Mouse (Mus musculus) CD8-positive naive resting alpha-beta T cell, adult 2 months (primary cell): ENCODE data around the gene Sorcs2.
A peak's percentile ranks its signal among the peaks of the same experiment; 100 is the strongest.
"Not testable (repeated sequence)": the region's sequence is repeated elsewhere in the genome, so short reads cannot be mapped to it uniquely, and the experiment has no call there.

Experiments
- DNase-seq, 2 experiments: peaks; one replicate each; pipeline ENCODE4 v3.0.0; 2022; ENCODE audit warnings: low read depth in 2 of 2, low spot score in 2 of 2

The Sorcs2 gene

DNA sequence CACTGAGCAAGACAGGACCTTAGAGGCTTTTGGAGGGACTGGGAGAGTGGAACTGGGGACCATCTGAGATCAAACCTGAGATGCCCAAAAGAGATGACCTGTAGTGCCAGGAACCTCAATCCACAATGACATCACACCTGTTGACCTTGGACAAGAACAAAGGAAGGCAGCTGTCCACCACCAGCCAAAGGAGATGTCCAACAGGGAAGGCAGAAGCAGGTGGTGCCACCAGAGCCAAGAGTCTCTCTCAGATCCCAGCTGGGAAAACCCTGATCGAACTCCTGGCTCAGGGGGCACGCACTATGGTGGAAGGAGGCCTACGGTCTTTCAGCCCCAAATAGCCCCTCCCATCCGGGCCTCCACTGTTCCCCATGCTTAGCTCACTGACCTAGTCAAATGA, 6.2 kb downstream of the Sorcs2 start:
- no peak for DNase-seq

DNA sequence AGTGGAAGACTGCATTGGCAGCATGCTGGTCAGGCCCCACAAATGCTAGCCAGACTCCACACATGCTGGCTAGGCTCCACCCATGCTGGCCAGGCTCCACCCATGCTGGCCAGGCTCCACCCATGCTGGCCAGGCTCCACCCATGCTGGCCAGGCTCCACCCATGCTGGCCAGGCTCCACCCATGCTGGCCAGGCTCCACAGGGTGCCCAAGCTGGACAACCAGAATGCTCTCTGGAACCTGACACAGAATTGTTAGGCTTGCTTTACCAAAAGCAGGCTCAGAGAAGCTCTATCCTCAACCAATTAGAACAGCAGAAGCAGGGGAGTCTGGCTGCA, 7.4 kb downstream of the Sorcs2 start:
- not testable (repeated sequence) for DNase-seq

DNA sequence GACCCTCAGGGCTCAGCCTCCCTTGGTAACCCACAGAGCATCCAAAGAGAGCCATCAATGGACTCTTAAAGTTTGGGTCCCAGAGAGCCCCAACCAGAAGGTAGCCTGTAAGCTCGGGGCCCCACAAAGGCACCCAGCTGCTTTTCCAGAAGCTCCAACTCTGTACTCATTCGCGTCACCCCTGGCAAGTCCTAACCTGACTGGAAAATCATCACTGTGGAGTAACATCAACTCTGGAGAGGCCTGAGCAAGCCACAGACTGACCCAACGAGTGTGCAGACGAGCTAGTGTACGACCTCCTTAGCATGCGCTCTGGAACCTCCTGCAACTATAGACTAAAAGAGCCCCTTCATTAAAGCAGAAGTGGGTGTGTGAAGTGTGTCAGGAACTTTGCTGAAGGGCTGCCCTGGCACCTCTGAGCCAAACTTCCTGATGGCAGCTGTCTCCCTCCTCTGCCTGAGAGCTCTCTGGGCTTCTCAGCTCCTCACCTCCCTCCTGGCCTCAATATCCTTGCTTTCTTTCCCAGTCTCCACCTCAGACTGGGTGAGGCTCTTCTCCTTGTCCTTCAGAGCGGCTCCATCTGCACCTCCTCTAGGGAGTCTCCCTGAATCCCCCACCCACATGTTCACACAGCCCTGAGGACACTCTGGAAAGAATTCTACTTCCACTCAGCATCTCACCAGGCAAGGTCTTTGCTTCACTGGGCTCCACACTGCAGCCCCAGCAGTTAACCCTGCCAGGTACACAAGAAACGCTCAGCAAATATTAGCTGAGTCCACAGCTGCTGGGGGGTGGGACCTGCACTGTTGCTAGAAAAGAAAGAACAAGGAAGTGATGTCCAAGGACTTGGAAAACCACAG, 8.0 kb downstream of the Sorcs2 start:
- DNase-seq: no peak

DNA sequence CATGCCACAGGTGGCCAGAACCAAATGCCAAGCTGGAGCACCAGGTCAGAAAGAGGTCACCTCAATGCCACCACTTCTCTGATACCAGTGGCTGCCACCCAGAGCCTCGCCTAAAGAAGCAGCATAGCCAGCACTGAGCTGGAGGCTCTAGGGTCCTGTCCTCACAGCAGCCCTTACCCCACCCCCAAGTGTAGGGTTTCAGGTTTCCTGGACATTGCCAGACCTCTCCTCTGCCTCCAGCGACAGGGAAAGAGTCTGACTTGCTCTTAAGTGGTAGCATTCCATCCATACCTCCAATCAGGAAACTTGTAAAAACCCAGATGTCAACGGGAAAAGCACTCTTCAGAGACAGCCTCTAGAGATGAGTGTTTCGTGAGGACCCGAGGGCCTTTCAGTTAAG, 12.9 kb downstream of the Sorcs2 start:
- no peak for DNase-seq

DNA sequence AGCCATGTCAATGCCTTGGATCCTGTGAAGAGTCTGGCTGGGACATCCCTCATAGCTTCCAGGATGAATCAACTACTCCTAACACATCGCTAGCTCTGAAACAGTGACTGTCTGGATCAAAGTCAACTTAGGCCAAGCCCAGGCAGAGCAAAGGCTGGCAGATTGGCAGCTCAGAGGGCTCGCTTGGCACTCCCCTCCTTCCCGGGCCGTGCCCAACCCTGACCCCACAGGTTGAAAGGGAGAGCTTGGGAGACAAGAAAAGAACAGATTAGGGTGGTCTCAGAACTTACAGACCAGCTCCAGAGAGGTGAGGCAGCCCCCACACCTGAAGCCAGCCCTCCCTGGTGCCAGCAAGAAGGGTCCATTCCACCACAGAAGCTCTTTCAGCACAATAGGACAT, 14.5 kb downstream of the Sorcs2 start:
- DNase-seq: no peak

DNA sequence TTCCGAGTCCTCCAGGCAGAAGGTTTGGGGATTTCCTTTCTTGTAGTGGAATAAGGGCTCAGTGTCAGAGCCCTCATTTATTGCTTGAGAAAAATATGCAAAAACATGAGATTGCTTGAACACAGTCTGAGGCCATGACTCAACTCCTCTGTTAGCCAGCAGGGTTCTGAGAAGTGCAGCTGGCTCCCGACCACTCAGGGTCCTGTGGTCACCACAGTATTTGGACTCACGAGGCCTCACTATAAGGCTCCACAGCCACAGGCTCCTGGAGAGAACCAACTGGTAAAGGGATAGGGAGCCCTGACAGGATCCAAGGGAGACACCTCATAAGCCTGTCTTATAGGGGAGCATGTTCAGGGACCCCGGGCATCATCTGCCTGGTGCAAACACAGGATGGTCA, 15.2 kb downstream of the Sorcs2 start:
- DNase-seq: no peak

DNA sequence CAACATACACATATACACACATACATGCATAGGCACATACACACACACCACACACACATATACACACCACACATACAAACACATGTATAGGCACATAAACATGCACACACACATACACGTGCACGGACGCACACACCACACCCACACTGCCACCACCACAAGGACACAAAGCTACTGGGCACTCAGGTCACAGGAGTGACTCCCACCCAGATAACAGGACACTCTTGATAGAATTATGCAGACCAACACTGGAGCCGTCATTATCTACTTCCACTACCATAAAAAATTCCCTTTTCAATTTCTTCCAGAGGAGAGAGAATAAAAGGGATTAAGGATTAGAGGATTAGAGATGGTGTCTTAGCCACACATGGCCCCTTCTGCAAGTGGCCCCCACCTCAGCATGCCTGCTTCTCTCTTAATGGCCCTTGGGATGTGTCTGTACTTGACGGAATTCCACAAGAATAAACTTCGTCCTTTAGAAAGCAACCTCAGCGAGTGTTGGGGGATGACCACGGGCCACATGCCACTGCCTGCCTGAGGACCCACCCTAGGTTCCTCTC, 15.7 kb downstream of the Sorcs2 start:
- DNase-seq: no peak

DNA sequence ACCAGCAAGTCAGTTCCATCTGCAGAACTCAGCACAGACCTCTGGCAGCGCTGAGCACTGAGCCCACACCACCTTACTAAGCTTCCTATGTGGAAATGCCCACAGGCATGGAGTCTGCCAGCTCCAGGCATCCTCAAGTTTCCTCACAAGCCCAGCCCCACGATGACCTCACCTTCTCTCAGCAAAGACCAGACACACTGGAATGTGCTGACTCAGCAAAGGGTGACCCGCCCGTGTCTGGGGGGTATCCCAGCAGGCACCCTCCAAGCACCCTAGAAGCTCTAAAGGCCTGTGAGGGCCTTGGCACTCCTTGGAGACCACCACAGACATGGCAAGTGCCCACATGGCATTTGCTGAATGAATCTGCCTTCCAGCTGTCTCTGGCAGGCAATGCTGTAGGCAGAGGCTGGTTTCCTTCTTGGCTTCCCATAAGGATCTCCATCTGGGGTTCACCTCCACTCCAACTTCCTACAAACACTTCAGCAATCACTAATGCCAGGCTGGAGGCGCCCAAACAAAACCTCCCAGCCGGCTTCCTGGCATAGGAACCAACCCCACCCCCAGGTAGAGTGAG, 17.9 kb downstream of the Sorcs2 start:
- no peak for DNase-seq

DNA sequence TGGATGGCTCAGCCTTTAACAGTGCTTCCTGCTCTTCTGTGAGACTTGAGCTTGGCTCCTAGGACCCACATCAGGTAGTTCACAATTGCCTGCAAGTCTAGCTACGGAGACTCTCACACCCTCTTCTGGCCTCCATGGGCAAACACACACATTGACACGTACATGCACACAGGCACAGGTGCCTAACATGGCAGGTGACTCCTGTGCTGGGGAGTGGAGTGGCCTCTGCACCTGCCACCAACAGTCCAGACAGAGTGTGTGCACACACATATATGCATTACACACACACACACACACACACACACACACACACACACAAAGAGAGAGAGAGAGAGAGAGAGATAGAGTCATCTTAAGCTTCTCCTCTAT, 19.6 kb downstream of the Sorcs2 start:
- no peak for DNase-seq

DNA sequence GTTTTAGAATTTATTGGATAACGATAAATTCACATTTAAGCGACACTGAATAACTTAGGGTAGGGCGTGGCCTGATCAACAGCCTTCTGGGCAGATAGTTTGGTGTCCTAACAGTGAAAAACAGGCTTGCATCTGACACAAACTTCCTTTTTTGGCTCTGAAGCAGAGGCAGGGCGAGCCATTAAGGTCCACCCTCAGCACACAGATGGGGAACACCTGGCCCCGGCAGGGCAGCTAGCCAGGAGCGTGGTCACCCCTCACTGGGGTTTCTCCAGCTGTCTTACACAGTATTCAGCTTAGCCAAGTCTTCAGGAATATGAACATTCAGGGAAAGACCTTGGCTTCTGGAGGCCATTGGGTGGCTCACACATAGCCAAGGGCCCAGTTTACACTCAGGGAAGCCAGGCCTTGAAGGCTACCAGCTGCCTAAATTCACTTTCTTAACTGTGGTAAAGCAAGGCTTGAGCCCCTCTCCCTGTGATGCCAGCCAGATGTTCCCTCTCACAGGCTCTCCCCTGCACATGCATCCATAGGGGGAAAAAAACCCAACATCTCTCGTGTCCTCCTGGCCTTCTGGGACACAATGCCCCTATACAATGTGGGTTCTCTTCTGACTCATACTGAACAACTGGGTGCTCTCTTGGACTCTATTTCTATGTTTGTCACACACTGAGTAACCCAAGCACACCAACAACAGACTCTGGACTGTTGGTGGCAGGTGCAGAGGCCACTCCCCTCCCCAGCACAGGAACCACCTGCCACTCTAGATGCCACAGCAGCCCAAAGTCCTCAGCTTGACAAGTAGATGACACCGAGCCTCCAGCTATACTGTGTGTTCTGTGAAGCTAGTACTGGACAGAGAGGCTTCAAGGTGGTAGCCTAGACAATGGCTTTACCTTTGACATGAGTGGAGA, 20.2 kb downstream of the Sorcs2 start:
- no peak for DNase-seq

DNA sequence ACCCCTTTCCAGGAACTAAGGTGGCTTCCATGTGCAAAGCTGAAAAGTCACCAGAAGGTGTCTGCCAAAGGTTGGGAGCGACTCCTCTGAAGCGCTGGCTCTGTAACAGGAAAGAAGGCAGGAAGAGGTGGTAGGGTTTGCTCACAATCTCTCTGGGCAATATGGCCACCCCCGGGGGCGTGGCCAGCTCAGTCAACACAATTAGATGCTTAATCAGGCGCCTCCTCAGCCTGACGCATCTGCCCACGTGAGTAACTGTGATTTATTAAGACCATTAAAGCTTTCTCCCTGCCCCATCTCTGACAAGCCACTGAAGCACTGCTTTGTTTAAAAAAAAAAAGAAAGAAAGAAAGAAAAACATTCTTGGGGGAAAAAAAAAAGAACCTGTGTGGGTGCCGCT, 22.1 kb downstream of the Sorcs2 start:
- no peak for DNase-seq

DNA sequence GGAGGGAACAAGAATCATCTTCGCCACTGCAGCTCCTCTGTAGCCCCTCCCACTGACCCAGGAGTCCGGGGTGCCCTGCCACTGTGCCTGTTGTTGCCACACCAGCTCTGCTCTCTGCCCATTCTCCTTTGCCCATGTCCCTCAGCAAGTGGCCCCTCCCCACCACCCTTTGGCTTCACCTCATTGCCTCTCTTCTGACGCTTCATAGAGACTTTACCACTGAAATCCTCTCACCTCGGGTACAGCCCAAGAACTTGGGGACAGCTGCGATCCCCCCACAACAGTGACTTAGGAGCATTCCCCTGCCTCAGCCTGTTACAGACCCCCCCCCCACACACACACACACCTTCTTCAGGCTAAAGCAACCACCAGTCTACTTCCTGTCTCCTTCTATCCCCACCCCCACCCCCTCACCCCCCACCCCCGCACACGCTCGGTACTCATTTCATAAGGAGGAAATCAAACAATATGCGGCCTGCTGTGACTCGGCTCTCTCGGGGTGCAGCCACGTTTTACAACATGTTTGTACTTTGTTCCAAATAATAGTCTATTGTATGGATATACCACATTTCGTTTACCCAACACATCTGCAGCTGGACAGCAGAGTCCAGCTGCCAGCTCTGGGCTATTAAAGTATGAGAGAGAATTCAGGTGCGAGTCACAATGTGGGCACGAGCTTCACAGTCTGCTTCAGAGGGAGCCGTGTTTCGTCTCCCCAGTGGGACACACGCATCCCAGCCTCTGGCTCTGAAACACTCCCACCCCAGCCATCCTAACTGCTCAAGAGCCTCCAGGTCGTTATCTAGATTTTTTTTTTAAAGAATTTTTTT, 23.5 kb downstream of the Sorcs2 start:
- DNase-seq: no peak

DNA sequence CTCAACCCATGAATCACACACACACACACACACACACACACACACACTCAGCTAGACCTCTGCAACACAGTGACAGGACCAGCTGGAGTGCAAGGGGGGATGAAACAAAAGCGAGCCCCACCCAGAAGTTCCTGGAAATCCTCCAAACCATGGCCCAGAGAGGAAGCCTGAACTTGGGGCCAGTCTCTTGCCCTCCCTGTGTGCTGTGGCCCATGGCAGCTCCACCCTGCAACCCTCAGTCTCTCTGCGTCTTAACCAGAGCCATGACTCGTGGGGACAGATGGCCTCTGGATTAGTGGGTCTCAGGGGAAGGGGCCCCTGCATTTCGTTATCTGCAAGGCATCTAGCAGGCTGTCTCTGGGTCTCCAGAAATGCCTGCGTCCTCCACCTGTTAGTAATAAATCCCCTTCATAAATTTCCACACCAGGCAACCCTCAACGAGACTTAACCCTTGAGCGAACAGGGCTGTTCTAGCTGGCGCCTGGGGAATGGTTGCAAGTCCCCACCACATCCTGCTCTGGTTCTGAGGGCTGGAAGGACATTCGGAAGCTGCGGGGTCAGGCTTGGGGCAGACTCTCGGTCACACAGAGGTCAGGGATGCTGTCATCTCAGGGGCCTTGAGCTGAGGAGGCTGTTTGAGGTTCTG, 24.6 kb downstream of the Sorcs2 start:
- DNase-seq: peak in 1 of 2 experiments; percentile 24

DNA sequence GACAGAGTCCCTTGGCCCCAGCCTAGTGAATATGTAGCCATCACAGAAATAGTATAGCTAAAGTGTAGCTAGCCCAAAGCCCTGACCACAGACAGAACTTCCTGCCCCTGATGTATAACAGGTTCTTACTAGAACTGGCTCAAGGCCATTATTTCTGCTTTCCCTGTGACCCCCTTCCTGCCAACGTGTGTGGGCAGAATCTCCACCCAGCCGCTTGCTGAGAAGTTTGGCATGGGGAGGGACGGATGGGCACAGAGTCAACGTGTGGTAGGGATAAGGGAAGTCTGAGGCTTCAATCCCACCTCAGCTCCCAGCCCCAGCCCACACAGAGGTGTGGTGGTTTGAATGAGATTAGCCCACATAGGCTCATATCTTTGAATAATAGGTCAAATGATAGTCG, 26.2 kb downstream of the Sorcs2 start:
- DNase-seq: no peak

DNA sequence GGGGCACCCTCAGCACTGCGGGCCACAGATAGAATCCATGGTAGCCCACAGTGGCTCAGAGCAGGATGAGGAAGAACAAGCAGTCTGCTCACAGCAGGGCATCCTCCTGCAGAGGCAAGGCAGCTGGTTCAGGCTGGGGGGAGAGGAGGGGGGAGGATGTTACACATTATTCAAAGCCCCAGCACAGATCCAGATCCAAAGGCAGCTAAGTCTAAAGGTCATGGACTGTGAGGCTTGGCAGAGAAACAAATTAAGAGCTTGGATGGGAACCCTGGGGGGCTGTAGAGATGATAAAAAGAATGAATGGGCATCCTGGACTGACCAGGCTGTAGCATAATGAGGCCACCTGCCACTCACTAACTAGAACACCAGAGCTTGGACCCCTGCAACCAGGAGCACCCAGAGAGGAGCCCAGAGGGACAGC, 28.7 kb downstream of the Sorcs2 start:
- no peak for DNase-seq

DNA sequence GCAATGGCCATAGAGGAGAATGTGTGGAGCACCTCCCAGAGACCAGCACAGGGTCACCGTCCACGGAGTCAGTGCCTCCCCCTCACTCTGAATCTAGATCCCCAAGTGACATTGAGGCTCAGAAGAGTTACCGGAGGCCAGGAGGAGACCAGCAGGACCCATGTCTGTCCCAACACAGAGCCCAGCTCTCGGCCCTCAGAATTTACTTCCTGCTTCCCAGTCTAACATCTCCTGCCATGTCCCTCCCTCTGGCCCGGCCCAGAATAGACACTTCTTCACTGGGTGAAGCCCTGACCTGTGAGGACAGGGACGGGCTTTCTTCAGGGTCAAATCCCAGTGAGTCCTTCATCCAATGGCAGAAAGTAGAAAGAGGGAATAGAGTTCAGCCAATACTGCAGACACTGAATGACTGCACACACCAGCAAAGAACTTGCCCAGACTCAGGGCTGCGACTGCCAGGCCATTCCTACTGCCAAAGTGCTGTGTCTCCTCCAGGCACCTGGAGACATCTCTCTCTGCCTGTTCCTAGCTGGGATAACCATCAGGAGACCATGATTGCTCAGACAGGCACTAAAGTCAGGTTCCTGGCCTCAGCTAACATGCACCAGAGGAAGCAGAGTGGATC, 29.3 kb downstream of the Sorcs2 start:
- DNase-seq: no peak

DNA sequence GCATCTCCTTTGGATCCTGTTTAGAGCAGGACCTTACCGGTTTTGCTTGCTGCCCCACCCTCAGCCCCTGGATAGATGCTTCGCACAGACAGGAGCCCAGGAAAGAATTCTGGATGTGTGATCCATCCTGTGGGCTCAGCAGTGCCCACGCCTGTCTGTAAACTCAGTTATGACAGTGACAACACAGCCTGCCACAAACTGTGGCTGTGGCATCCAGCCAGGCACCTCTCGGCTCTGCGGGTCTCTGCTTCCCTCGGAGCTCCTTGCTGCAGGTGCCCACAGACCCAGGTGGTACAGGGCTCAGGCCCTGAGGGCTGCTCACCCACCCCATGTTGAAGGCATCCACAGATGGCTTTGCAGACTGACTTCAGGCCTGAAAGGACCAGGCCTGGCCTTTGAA, 30.0 kb downstream of the Sorcs2 start:
- no peak for DNase-seq

DNA sequence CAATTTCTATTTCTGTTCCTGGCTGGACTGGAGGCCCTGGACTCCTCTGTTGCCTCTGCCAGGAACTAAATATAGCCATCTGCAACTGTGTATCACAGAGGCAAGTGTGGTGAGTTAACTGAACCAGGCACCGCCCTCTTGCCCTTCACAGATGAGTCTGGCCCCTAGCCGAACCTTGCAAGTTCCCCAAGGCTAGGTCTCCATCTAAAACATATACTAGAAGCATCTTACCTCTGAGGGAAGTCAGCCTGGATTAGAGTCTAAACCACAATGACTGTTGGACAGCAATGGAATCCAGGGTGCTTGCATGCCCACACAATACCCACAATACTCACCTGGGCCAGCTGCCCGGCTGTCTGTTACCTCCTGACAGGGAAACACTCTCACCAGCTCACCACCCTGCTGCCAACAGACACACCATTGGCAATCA, 30.7 kb downstream of the Sorcs2 start:
- DNase-seq: no peak

DNA sequence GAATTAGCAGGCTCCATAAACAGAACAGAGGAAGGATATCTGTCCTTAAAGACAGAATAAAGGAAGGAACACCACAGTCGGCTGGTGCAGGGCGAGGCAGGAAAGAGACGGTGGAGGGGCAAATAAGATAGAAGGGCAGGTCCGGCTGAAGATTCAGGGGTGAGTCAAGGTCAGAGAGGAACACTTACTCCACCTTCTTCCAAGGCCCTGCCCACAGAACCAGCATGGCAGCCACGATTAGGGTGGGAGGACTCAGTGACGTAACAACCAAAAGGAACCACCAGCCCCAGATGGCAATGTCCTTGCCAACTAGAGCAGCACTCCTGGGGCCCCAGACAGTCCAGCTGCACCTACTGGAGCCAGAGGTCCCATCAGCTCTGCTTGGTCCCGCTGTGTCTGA, 36.2 kb downstream of the Sorcs2 start:
- no peak for DNase-seq

DNA sequence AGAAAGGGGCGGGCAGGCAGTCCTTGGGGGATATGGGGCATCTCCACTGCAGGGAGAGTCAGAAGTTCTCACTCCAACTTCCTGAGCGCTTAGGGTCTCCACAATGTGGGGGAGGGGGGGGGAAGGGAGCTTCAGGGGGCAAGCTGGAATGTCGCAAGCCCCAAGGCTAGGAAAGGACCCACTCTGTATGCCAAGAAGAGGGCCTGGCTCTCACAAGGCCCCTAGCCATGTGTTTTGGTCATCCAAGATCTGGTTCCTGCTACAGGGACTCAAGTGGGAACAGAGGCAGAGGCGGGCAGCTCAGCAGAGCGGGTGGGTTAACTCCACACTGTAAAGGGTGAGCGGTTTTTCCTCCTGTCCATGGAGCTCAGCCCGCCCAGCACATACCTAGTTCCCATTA, 37.6 kb downstream of the Sorcs2 start:
- no peak for DNase-seq
